Mouse (Mus musculus) megakaryocyte, embryonic 14.5 days (primary cell): ENCODE measurements around the gene Elk4. TPM values are rescaled to one million over a fixed set of nuclear protein-coding genes. Genes with fewer than 3 reads are reported as not detected.

ENCODE experiments used
- H3K27me3 ChIP-seq: replicated peaks from 2 replicates; pipeline ENCODE3; 2012; ENCODE audit warnings: inconsistent platforms
- H3K36me3 ChIP-seq: replicated peaks from 2 replicates; pipeline ENCODE3; 2012; ENCODE audit warnings: low read length, inconsistent platforms, mixed read lengths
- H3K4me1 ChIP-seq: 2 replicates; pipeline ENCODE4 v1.6.1; 2012; ENCODE audit warnings: inconsistent platforms
- H3K4me3 ChIP-seq: replicated peaks from 2 replicates; pipeline ENCODE3; 2012; ENCODE audit warnings: moderate library complexity, mild to moderate bottlenecking, inconsistent platforms
- H3K9me3 ChIP-seq: 2 replicates; pipeline ENCODE4 v1.6.1; 2012; ENCODE audit warnings: inconsistent platforms
- FLI1 ChIP-seq: IDR thresholded peaks from 2 replicates; pipeline ENCODE4 v1.6.1; 2012; ENCODE audit warnings: low read length, inconsistent platforms, mixed read lengths
- GATA1 ChIP-seq: IDR thresholded peaks from 3 replicates; pipeline ENCODE4 v1.6.1; 2012; ENCODE audit warnings: mixed read lengths, low read length, inconsistent platforms, borderline replicate concordance
- polyA plus RNA-seq: library from polyadenylated mRNA; stranded (reverse); fragments of >175 nt; gene quantifications from 2 replicates; pipeline ENCODE4 v1.2.3, GENCODE M21; 2012; ENCODE audit warnings: low replicate concordance; ENCODE audit not compliant: insufficient read depth

Gene Elk4
- polyA plus RNA-seq, 1 experiment: 2.2 TPM

DNA sequence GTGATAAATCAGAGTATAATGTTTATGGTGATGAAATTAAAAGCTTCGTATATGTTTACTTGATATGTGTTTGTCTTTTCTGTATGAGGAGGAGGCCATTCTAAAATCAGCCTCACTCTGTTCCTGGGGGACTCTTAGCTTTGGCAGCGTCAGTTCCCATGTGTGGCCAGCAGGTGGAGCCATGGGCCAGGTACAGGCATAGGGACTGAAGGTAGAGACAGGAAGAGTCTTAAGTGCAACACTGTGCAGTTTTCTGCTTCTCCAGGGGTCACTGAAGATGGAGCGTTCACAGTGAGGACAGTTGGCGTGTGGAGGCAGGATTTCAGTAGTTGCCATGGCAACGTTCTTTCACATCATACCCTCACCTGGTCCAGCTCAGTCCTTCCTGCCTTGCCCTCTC lies 24.5 kb upstream of the Elk4 start:
- no peaks in the 10 kb centered on the region for H3K9me3 ChIP-seq
- H3K36me3 ChIP-seq: no peaks in the 10 kb centered on the region
- TF ChIP-seq FLI1 (no peak), GATA1 (no peak)

DNA sequence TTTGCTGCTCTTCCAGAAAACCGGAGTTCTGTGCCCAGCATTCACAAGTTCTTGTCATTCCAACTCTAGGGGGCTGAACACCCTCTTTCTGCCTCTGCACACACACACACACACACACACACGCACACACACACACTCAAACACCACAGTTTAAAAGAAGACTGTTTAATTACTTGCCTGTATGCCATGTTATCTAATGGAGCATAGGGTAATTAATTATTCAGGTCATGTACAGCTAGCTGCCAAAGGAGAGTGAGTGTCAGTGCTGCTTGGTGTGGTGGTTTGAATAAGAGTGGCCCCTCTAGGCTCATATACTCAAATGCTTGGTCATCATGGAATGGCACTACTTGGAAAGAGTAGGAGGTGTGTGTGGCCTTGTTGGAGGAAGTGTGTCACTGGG lies 23.6 kb upstream of the Elk4 start:
- H3K9me3 ChIP-seq: no peaks in the 10 kb centered on the region
- H3K27me3 ChIP-seq: peaks cover 5% of the 10 kb centered on the region
- H3K4me1 ChIP-seq: peaks cover 53% of the 10 kb centered on the region
- H3K4me3 ChIP-seq: no peak overlapping the region
- no peaks in the 10 kb centered on the region for H3K36me3 ChIP-seq
- TF ChIP-seq GATA1: no peak
- no peak for TF ChIP-seq FLI1

More for the DNA sequence above, 24.5 kb upstream of the Elk4 start:
- peaks cover 56% of the 10 kb centered on the region for H3K4me1 ChIP-seq
- peaks cover 14% of the 10 kb centered on the region for H3K27me3 ChIP-seq
- H3K4me3 ChIP-seq: peak overlapping the region; percentile 35

DNA sequence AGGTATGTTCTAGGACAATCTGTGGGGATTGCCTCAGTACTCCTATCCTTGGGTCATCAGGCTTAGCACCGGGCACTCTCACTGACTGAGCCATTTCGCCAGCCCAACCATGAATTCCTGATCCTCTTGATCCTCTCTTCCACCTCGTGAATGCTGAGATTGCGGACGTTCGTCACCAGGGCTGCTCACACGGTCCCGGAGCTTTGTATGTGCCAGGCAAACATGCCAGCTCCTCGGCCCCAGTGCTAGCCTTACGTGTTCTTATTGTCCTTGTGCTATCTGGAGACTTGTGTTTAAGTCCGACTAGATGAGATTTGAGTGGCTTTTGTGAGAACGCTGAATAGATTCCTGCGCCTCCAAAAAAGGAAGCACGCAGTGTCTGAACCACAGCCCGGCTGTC lies 20.0 kb upstream of the Elk4 start:
- no peaks in the 10 kb centered on the region for H3K36me3 ChIP-seq
- peaks cover 29% of the 10 kb centered on the region for H3K4me1 ChIP-seq
- H3K4me3 ChIP-seq: no peak overlapping the region
- H3K27me3 ChIP-seq: peaks cover 4% of the 10 kb centered on the region
- TF ChIP-seq FLI1 (no peak), GATA1 (no peak)
- no peaks in the 10 kb centered on the region for H3K9me3 ChIP-seq

DNA sequence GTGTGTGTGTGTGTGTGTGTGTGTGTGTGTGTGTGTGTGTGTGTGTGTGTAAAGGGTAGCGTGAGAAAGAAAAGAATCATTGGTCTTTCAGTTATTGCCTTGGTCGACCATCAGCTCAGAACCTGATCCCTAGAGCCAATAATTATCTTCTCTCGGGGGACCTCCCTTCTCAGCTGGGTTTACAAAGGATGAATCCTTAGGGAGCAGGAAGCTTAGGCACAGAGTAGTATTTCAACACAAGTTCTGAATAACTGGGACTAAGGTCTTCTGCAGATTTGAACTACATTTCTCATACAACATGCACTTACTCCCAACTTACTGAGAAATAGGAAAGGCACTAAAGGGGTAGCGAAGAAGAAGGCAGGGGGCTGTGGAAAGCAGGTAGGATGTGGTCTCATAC lies 17.9 kb upstream of the Elk4 start:
- Histone ChIP-seq H3K27me3 (peaks cover 6% of the 10 kb centered on the region), H3K4me3 (no peak overlapping the region), H3K4me1 (peaks cover 21% of the 10 kb centered on the region), H3K9me3 (no peaks in the 10 kb centered on the region), H3K36me3 (no peaks in the 10 kb centered on the region)
- TF ChIP-seq GATA1: no peak
- no peak for TF ChIP-seq FLI1

DNA sequence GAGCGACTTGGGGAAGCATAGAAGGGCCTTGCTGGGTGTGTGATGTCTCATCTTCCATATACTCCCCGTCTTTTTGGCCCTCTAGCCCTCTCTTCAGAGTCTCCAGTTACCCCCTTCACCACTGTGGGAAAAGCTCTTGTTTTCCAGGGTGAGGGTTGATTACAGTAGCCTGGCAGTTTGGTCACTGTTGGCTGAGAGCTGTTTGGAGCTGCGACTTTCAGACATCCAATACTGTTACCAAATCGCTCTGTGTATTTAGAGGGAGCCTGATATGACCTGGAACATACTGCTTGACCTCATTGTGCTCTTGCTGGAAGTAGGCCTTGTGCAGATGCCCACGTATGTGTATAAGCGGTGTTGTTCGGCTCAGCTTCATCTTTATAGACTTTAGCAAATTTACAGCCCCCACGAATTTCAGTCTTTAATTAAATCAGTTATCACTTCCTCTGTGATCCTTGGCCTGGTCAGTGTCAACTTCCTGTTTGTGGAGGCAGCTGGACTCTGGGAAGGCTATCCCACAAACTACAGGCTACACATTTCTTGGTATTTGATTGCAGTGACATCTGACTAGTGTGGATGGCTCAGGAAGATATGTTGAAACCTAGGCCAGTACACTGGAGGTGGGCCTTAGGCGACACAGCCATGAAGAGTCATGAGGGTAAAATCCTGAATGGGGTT lies 17.2 kb upstream of the Elk4 start:
- no peaks in the 10 kb centered on the region for H3K9me3 ChIP-seq
- no peaks in the 10 kb centered on the region for H3K36me3 ChIP-seq
- no peak overlapping the region for H3K4me3 ChIP-seq
- peaks cover 6% of the 10 kb centered on the region for H3K27me3 ChIP-seq
- TF ChIP-seq GATA1 (no peak), FLI1 (no peak)
- peaks cover 21% of the 10 kb centered on the region for H3K4me1 ChIP-seq

DNA sequence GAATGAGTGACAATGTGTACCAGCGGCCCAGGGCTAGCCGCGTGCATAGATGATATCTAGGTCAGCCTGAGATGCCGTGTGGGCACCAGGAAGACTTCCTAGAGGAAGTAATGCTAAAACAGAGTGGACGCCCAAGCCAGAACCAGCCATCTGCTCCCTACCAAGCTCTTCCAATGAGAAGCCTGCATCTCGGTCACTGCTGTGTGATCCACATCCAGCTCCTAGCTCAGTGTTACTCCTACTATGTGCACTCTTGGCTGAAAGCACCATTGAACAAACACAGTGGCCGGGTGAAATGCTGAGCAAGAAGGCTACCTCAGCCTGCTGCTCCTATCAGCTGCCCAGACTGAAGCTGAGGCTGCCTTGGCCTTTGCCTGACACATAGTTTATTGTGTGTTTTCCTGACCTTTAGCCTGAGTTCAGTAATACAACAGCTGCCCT lies 14.8 kb upstream of the Elk4 start:
- H3K36me3 ChIP-seq: no peaks in the 10 kb centered on the region
- H3K4me1 ChIP-seq: peaks cover 25% of the 10 kb centered on the region

DNA sequence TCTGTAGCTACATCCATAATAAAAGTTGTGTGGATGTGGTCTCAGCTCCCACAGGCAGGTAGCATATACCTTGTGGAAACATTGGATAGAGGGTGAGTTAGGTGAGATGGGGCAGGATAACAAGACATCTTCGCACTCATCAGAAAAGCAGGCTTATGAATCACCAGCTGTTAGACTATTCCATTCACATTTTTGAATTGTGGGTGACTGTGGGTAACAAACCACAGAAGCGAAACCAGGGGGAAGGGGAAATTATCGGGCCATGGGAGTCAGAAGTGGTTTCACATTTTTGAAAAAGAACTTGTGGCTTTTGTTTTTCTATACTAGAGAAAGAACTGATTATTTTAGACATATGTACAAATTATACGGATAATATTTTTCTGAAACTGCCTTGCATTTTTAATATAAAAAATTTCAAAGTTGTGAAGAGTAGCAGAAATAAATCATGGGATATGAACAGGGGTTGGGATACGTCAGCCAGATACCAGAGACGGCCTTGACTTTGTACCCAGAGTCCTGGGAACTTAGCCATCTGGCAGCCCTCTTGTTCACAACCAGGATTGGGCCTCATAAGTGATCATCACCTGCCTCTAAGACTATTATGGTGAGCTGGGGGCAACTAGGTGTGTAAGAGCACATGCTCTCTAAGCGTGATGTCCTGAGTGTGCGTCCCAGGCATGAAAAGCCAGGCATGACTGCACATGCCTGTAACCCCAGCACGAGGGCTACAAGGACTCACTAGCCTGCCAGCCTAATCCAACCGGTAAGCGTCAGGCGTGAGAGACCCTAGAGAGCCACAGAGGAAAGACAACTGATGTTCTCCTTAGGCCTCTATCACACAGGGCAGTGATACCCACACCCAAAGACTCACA lies 14.0 kb upstream of the Elk4 start:
- peaks cover 25% of the 10 kb centered on the region for H3K4me1 ChIP-seq

More for the DNA sequence above, 14.8 kb upstream of the Elk4 start:
- no peak overlapping the region for H3K4me3 ChIP-seq
- H3K9me3 ChIP-seq: no peaks in the 10 kb centered on the region
- H3K27me3 ChIP-seq: peaks cover 3% of the 10 kb centered on the region
- no peak for TF ChIP-seq GATA1
- no peak for TF ChIP-seq FLI1

DNA sequence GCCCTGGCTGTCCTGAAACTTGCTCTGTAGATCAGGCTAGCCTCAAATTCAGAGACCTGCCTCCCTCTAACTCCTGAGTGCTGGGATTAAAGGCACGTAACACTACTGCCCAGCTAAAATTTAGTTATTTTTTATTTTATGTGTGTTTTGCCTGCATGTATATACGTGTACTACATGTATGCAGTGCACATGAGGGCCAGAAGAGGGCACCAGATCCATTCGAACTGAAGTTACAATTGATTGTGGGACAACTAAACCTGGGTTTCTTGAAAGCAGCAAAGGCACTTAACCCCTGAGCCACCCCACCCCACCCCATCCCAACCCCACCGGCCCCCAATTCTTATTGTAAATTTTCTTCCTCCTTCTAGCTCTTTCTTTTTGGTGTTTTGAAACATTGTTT lies 12.3 kb upstream of the Elk4 start:
- no peaks in the 10 kb centered on the region for H3K36me3 ChIP-seq
- H3K27me3 ChIP-seq: peaks cover 3% of the 10 kb centered on the region
- H3K4me3 ChIP-seq: no peak overlapping the region
- H3K4me1 ChIP-seq: peaks cover 21% of the 10 kb centered on the region
- H3K9me3 ChIP-seq: peaks cover 13% of the 10 kb centered on the region
- TF ChIP-seq GATA1 (no peak), FLI1 (no peak)

More for the DNA sequence above, 14.0 kb upstream of the Elk4 start:
- Histone ChIP-seq H3K9me3 (peaks cover 5% of the 10 kb centered on the region; the same call in 1 of the 2 replicates), H3K4me3 (no peak overlapping the region), H3K36me3 (no peaks in the 10 kb centered on the region), H3K27me3 (peaks cover 3% of the 10 kb centered on the region)
- TF ChIP-seq GATA1 (no peak), FLI1 (no peak)

DNA sequence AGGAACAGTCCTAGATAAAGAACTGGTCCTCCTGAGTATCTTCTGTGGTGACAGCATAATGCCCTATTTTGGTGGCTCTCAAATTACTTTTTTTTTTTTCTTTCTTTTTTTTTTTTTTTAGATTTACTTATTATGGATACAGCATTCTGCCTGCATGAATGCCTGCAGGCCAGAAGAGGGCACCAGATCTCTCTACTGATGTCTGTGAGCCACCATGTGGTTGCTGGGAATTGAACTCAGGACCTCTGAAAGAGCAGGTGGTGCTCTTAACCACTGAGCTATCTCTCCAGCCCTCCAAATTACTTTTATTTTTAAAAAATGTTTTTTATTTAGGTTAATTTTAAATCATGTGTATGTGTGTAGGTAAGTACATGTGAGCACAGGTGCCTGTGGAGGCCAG lies 6.9 kb upstream of the Elk4 start:
- Histone ChIP-seq H3K27me3 (no peaks in the 10 kb centered on the region), H3K9me3 (peaks cover 13% of the 10 kb centered on the region), H3K4me3 (no peak overlapping the region), H3K36me3 (no peaks in the 10 kb centered on the region), H3K4me1 (peaks cover 46% of the 10 kb centered on the region)
- TF ChIP-seq GATA1: no peak
- TF ChIP-seq FLI1: no peak

DNA sequence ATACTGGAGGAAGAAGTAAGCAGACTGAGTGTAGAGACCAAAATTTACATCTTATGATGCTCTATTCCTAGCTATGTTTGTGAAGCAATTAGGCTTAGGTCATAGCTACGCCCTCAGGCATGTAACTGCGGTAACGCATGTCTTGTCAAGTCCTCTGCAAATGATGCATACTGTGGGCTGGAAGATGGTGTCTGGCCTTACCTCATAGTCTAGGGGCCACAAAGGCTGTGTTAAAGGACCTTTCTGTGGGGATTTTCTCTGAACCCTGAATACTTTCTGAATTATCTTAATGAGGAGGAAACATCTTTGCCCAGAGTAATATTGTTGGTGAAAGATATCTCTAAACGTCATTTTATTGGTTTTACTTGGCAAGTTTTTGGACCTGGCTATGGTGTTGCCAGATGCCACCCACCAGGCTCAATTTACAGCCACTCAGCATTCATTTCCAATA lies 5.5 kb upstream of the Elk4 start:
- H3K27me3 ChIP-seq: no peaks in the 10 kb centered on the region
- H3K4me1 ChIP-seq: peaks cover 56% of the 10 kb centered on the region
- H3K9me3 ChIP-seq: peaks cover 13% of the 10 kb centered on the region
- H3K36me3 ChIP-seq: no peaks in the 10 kb centered on the region
- TF ChIP-seq FLI1 (no peak), GATA1 (no peak)
- no peak overlapping the region for H3K4me3 ChIP-seq
